Mouse (Mus musculus): ENCODE measurements at regions not wholly inside any gene's neighbourhood (a gene's known extent, or its start where the extent isn't known, plus 50 kb on each side); places are given as distances from the start of the nearest gene placed in this dataset.

DNA sequence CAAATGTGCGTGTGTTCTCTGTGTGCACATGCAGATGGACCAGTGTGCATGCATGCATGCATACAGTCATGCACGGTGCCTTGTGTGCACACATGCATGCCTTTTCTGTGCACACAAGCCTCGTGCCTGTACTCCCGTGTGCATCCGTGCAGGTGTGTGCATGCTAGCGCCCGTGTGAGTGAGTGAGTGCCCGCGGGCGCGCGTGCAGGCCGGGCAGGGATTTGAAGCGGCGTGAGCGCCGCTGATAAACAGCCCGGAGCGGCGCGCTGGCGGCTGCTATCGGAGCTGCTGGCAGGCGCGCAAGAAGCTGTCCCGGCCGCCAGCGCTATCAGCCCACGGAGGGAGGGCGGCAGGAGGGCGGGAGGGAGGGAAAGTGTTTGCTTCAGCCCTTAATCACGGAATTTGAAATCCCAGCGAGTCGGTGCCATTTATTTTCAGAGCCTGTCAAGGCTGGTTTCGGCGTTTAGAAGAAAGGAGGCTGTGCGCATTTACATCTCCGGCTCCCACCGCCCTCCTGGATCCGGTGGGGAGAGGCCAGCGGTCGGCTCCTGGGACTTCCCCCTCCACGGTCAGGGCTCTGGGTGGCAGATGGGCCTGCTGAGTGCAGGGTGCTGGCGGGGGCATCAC, 82.1 kb downstream of the Cstad start:
- peak in 1 of 2 experiments; percentile 64 for DNase-seq (ENCODE audit: low spot score in 2 of 2)

DNA sequence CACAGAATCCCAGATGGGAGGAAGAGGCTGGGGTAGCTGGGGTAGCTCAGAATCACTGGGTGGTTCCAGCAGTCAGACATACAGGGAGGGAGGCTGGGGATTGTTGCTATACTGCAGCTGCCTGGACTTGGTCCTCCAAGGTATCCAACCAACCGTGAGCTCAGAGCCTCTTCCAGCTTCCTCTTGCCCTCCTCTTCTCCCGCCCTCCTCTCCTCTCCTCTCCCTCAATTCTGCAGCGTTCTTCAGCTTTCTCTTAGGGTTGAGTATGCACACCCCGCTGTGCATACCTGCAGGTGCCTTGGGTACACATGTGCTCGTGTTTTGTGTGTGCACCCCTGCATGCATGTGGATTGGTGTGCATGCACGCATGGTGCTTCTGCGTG, 81.6 kb downstream of the Cstad start:
- DNase-seq (ENCODE audit: low spot score in 2 of 2) = no peak

DNA sequence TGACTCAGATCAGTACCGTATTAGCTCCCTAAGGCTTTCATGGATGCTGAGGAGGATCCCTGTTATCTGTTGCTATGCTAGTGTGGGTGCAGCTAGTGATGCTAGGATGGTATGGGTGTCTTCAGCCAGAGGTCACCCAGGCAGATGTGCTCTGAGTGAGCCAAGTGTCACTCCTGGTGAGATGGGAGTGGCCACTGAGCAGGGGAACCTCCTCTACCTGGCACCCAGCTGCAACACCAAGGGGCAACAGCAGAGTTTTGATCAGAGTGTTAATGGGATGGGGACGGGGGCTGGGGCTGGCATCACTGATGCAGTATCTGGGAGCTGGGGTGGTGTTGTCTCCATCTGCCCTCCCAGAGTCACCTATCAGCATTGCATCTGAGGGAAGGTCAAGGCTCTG, 81.0 kb downstream of the Cstad start:
- no peak for DNase-seq (ENCODE audit: low spot score in 2 of 2)

DNA sequence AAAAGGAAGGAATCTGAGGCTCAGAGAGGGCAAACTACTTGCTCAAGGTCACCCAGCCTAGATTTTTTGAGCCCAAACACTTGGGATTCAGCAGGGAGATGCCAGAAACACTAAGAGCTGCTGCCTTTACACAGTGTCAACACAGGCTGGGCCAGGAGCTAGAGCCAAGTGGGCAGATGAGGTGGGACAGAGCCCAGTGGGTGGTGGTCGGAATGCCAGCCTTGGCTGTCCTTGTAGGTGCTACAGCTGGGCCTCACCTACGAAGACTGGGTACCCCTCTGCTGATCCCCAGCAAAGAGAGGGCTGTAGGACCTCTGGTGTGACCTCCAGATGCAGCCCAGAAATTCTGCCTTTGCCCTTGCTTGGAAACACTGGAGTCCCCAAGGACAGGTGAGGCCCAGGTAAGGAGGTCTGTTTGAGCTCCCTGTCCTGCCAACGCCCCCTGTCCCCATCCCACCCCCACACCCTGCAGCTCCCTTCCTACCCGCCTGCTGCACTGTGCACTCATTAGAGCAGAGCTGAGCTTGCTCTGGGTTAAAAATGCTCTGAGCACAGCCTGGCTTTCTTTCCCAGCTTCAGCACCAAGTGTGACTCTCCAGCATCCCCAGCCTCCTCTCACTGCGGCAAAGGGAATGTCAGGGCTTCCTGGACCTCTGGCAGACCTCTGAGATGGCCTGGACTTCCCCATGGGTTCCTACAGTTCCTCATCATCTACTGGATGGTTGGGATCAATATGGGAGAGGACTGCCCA, 76.2 kb downstream of the Cstad start:
- no peak for DNase-seq (ENCODE audit: low spot score in 2 of 2)

DNA sequence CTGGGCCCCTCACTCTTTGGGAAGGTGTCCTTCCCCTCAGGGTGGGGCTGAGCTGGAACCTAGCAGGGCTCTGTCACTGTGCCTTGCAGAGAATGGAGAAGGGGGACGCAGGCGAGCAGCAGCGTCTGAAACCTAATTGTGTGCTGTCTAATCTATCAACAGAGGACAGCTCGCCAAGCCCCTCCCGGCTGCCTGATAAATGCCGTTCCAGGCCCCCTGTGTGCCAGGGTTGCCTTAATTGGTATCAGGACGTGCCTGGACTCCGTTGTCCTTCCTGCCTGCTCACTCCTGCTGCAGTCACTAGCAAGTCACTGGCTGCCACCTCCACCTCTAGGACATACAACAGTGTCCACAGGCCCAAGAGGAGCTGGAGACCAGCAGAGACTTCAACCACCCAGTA, 72.6 kb downstream of the Cstad start:
- DNase-seq (ENCODE audit: low spot score in 2 of 2) = no peak

DNA sequence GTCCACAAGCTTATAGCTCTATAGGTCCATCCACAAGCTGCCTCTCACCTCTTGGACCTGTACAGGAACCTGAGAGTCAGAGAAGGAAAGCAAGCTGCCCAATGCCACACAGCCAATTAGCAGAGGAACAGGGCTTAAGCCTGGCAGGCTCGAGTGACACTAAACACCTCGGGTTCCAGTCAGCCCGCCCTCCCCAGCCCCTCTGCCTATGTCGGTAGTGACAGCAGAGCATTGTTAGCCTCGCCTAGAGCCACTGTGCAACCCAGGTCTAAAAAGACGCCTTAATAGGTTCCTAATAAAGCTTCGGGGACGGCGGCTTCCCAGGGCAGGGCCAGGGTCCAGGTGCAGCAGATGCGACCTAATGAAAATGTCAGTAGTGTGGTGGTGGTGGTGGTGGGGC, 66.3 kb downstream of the Cstad start:
- no peak for DNase-seq (ENCODE audit: low spot score in 2 of 2)

DNA sequence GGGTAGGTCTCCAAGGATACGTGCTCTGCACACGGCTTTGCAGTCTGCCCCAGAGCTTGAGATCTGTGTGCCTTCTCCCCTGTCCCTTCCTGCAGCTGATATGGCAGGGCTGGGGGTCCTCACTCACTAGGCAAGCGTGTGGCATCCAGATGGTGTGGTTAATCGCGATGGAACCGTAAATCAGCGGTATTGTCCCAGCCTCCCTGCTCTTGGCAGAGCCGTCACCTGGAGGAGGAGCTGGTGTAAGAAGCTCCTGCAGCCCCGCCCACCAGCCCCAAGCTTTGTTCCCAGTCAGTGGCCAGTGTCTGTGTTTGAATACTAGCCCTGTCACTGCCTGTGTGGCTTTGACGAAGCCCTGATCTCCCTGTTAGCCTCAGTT, 65.8 kb downstream of the Cstad start:
- peak in 1 of 2 experiments; percentile 69 for DNase-seq (ENCODE audit: low spot score in 2 of 2)

DNA sequence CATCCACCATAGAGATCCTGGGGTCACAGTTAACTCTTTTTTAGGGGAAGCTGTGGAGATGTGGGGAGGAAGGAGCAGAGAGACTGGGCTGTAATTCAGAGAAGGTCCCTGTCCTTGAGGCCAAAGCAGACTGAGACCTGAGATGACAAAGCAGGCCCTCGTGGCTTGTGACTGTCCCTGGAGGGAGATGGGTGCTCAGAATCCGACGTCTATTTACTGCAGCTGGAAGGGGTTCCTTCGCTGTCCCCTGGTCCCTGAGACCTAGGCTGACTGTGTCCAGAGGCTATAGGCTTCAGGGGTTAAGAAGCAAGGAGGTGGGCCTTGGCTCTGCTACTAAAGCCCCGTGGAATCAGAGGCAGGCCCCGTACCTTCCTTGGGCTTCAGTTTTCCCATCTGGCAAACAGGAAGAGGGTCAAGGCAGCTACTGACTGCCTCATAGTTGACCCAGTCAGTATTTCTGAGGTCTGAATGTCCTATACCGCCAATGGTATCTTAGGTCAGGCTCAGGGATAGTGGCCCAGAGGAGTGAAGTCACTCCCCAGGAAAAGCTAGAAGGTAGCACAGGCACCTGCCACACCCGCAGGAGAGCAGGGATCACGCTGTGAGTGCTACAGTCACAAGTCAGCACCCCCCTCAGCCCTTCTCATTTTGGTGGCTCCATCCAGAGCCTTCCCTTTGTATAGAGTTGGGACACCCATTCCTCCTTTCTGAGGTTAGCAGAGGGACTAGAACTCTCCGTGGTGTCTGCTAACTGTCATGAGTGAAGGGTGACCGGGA, 65.2 kb downstream of the Cstad start:
- no peak for DNase-seq (ENCODE audit: low spot score in 2 of 2)

DNA sequence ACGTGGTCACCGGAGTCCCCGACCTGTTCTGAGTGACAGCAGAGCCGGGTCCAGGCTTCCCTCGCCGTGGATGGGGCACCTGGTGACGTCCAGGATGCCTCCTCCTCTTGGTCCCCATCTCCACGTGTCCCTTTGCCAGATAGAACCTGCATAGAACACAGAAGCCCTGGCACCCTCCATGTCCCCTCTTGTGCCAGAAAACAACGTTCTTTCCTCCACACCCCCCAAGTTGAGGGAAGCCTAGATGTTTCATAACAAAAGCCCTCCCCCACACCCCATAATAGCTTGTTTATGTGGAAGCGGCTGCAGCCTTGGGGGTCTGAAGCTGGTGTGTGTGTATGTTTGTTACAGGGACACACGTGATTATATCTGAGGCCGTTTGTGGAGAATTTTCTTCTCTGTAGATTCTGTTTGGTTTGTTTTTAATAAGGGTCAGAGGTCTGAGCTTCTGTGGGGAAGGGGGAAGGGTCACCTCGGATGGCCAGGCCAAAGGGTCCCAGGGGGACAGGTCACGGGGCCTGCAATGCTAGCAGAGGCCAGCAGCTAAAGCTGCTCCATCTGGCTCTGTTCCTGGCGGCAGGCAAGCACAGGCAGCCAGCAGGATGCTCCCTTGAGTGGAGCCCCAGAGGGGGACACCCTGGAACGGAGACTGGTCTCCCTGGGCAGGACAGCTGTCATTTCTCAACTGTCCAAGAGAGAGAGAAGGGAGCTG, 64.2 kb downstream of the Cstad start:
- peak in 1 of 2 experiments; percentile 68 for DNase-seq (ENCODE audit: low spot score in 2 of 2)
